Mouse (Mus musculus) limb, embryonic 10.5 days (tissue): ENCODE data around the gene Traf7. TPM values are rescaled to one million over a fixed set of nuclear protein-coding genes. Genes with fewer than 3 reads are reported as not detected.

ENCODE experiments used
- DNase-seq: peaks from one replicate; pipeline ENCODE4 v3.0.0-alpha.2; 2017; ENCODE audit warnings: low spot score
- H3K27ac ChIP-seq: fragments of 300-500 bp; sonication (generic); 2 replicates; pipeline ENCODE4 v1.5.1; 2016; ENCODE audit warnings: mild to moderate bottlenecking
- H3K27me3 ChIP-seq: fragments of 300-500 bp; sonication (generic); 2 replicates; pipeline ENCODE4 v1.6.1; 2016; ENCODE audit warnings: low read depth, mild to moderate bottlenecking; ENCODE audit not compliant: poor library complexity, severe bottlenecking
- H3K36me3 ChIP-seq: fragments of 300-500 bp; sonication (generic); 2 replicates; pipeline ENCODE4 v1.6.1; 2016; ENCODE audit warnings: mild to moderate bottlenecking, moderate library complexity
- H3K4me1 ChIP-seq: fragments of 300-500 bp; sonication (generic); 2 replicates; pipeline ENCODE4 v1.6.1; 2016
- H3K4me3 ChIP-seq: fragments of 300-500 bp; sonication (generic); 2 replicates; pipeline ENCODE4 v1.5.1; 2016; ENCODE audit warnings: mild to moderate bottlenecking, moderate library complexity
- H3K9me3 ChIP-seq: fragments of 300-500 bp; sonication (generic); replicated peaks from 2 replicates; pipeline ENCODE4 v1.6.1; 2016; ENCODE audit warnings: mild to moderate bottlenecking
- WGBS: fragments of 180-500 bp; shearing (Covaris S2); methylation state at CpG from one replicate; pipeline ENCODE4 v1.1.7; 2016; 5-methylcytosine and 5-hydroxymethylcytosine counted together
- polyA plus RNA-seq: library from polyadenylated mRNA; unstranded; fragments of >200 nt; fragmentation: Nextera tagmentation; extraction: Ambion mirVana; gene quantifications from 2 replicates; pipeline ENCODE4 v1.2.1, GENCODE M21; 2016

Gene Traf7
- polyA plus RNA-seq: 125 and 136 TPM in 2 replicates

DNA sequence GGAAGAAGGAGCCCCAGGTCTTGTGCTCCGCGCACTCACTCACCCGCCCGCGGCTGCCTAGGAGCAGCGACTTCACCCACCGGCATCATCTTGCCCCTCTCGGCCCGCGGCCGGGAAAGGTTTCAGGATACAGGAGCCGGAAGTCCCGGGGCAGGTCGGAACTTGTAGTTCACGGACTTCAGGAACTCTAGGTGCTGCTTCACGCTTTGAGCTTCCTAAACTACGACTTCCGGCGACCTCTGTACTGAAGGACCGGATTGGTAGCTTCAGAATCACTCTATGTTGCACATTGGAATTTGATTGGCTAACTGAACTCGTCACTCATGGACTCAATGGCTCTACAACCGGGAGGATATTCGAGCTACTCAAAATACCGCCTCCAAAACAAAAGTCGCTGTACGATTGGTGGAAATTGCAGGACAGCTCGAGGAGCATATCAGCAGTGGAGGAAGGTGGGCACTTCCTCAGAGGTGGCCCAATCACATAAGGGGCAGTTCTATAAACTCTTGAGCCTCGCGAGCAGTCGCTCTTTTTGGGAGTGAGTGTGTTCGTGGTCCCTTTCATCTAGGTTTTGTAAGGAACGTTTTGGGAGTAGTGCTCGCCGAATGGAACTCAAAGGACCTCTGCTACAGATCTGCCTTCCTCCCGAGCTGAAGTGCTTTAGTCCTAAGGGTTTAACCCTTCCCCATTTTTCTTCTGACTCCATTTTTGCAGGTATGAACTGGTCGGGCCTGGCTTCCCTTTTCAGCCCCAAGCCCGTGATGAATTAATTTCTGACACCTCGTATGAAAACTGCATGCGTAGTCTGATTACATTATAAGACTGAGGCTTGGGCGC, at the start of gene Traf7:
Gene Traf7, minus strand, starts transcription at position 216 of the 837 bp plus-strand sequence.
- no peaks in the 10 kb centered on the region for H3K27me3 ChIP-seq
- 0% methylated on average over 40 of the region's 40 CpGs for WGBS
- DNase-seq: peak; percentile 92
- peak within 1 kb of the TSS; percentile 89 for H3K4me3 ChIP-seq
- H3K27ac ChIP-seq: peak within 1 kb of the TSS; percentile 91
- H3K9me3 ChIP-seq: no peaks in the 10 kb centered on the region
- peaks cover 50% of the 10 kb centered on the region for H3K4me1 ChIP-seq
- peaks cover 51% of the 10 kb centered on the region for H3K36me3 ChIP-seq

DNA sequence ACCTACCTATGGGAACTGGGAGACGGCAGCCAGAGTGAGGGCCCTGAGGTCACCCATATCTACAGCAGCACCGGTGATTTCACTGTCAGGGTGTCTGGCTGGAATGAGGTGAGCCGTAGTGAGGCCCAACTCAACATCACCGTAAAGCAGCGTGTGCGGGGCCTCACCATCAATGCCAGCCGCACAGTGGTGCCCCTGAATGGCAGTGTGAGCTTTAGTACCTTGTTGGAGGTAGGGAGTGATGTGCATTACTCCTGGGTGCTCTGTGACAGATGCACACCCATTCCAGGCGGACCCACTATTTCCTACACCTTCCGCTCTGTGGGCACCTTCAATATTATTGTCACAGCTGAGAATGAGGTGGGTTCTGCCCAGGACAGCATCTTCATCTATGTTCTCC, 46.1 kb upstream of the Traf7 start:
- H3K36me3 ChIP-seq: peaks cover 99% of the 10 kb centered on the region
- no peak overlapping the region for H3K4me3 ChIP-seq
- 95% methylated on average over 9 of the region's 9 CpGs for WGBS
- H3K27ac ChIP-seq: no peak overlapping the region
- DNase-seq: no peak
- no peaks in the 10 kb centered on the region for H3K9me3 ChIP-seq
- H3K4me1 ChIP-seq: no peaks in the 10 kb centered on the region
- H3K27me3 ChIP-seq: no peaks in the 10 kb centered on the region

DNA sequence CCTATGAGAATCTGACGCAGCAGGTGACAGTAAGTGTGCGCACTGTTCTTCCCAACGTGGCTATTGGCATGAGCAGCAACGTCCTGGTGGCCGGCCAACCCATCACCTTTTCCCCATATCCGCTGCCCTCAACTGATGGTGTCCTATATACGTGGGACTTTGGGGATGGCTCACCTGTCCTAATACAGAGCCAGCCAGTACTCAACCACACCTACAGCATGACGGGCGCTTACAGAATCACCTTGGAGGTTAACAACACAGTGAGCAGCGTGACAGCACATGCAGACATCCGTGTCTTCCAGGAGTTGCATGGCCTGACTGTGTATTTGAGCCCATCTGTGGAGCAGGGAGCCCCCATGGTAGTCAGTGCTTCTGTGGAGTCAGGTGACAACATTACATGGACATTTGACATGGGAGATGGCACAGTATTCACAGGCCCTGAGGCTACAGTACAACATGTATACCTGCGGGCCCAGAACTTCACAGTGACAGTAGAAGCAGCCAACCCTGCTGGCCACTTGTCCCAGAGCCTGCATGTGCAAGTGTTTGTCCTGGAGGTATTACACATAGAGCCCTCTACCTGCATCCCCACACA, 45.0 kb upstream of the Traf7 start:
- H3K9me3 ChIP-seq: no peaks in the 10 kb centered on the region
- H3K27ac ChIP-seq: no peak overlapping the region
- DNase-seq: no peak
- H3K4me1 ChIP-seq: no peaks in the 10 kb centered on the region
- no peaks in the 10 kb centered on the region for H3K27me3 ChIP-seq
- WGBS: 95% methylated on average over 12 of the region's 12 CpGs
- H3K4me3 ChIP-seq: no peak overlapping the region
- peaks cover 99% of the 10 kb centered on the region for H3K36me3 ChIP-seq

DNA sequence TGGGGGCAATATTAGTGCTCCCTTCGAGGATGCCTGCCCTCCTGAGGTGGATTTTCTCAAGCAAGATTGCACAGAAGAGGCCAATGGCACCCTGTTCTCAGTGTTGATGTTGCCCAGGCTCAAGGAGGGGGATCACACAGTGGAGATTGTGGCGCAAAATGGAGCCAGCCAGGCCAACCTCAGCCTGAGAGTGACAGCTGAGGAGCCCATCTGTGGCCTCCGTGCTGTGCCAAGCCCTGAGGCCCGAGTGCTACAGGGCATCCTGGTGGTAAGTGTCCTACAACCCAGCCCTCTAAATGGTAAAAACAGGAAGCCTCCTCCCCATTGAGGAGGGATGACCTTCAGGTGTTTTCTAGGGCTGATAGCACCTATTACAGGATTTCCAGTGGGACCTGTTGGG, 42.1 kb upstream of the Traf7 start:
- 94% methylated on average over 4 of the region's 4 CpGs for WGBS
- no peak overlapping the region for H3K27ac ChIP-seq
- no peak overlapping the region for H3K4me3 ChIP-seq
- H3K36me3 ChIP-seq: peaks cover 97% of the 10 kb centered on the region
- 0 out of 2 replicates have a peak, but pooled peaks cover 4% of the 10 kb centered on the region for H3K4me1 ChIP-seq
- no peaks in the 10 kb centered on the region for H3K27me3 ChIP-seq
- DNase-seq: no peak
- H3K9me3 ChIP-seq: no peaks in the 10 kb centered on the region

DNA sequence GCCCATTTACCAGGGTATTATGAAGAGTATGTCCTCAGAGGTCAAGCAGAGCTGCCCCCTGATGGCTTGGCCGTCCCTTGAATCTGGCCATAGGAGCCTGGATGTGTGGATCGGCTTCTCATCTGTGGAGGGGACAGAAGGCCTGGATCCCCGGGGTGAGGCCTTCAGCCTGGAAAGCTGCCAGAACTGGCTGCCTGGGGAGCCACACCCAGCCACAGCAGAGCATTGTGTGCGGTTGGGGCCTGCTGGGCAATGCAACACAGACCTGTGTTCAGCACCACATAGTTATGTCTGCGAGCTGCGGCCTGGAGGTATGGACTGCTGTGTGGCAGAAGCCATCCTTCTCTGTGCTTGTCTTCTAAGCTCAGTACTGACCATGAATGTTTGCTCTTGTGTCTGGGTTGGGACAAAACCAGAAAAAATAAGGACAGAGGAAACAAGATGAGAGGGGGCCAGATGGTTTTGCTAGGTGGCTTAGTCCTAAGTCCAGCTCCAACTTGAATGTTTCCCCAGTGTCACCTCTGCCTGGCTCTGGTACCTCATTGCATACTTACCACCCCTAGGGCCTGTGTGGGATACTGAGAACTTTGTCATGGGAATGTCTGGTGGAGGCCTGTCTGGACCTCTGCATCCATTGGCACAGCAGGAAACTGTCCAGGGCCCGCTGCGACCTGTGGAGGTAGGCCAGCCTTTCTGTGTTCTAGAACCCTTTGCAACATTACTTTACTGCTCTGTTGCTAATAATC, 39.5 kb upstream of the Traf7 start:
- DNase-seq: no peak
- 87% methylated on average over 8 of the region's 8 CpGs for WGBS
- H3K27ac ChIP-seq: no peak overlapping the region
- H3K9me3 ChIP-seq: no peaks in the 10 kb centered on the region
- 0 out of 2 replicates have a peak, but pooled peaks cover 4% of the 10 kb centered on the region for H3K4me1 ChIP-seq
- no peaks in the 10 kb centered on the region for H3K27me3 ChIP-seq
- H3K36me3 ChIP-seq: peaks cover 78% of the 10 kb centered on the region
- no peak overlapping the region for H3K4me3 ChIP-seq

DNA sequence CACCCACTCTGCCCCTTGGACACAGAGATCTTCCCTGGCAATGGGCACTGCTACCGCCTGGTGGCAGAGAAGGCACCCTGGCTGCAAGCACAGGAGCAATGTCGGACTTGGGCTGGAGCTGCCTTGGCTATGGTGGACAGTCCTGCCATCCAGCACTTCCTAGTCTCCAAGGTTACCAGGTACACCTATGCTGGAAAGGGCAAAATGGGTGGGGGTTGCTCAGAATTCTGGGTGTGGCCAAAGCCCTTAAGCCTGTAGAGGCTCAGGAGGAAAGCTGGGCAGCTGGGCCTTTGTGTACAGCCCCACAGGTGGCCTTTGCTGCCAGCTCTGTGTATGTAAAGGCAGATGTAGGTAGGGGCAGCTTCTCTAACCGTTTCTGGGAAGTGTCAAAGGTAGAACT, 38.1 kb upstream of the Traf7 start:
- Histone ChIP-seq H3K27ac (no peak overlapping the region), H3K36me3 (peaks cover 64% of the 10 kb centered on the region), H3K4me3 (no peak overlapping the region), H3K4me1 (0 out of 2 replicates have a peak, but pooled peaks cover 4% of the 10 kb centered on the region), H3K9me3 (no peaks in the 10 kb centered on the region), H3K27me3 (no peaks in the 10 kb centered on the region)
- WGBS: 78% methylated on average over 3 of the region's 3 CpGs
- no peak for DNase-seq

DNA sequence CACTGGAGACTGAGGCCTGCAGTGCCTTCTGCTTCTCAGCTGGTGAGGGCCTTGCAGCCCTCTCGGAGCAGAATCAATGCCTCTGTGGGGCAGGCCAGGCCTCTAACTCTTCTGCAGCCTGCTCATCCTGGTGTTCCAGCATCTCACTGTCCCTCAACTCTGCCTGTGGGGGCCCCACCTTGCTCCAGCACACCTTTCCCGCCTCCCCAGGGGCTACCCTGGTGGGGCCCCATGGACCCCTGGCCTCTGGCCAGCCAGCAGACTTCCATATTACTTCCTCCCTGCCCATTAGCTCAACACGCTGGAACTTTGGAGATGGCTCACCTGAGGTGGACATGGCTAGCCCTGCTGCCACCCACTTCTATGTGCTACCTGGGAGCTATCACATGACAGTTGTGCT, 37.4 kb upstream of the Traf7 start:
- 93% methylated on average over 3 of the region's 3 CpGs for WGBS
- H3K27me3 ChIP-seq: no peaks in the 10 kb centered on the region
- H3K9me3 ChIP-seq: no peaks in the 10 kb centered on the region
- 0 out of 2 replicates have a peak, but pooled peaks cover 4% of the 10 kb centered on the region for H3K4me1 ChIP-seq
- H3K4me3 ChIP-seq: no peak overlapping the region
- DNase-seq: no peak
- peaks cover 57% of the 10 kb centered on the region for H3K36me3 ChIP-seq
- 0 out of 2 replicates have a peak overlapping the region, but pooled peaks have one; percentile 8 for H3K27ac ChIP-seq

DNA sequence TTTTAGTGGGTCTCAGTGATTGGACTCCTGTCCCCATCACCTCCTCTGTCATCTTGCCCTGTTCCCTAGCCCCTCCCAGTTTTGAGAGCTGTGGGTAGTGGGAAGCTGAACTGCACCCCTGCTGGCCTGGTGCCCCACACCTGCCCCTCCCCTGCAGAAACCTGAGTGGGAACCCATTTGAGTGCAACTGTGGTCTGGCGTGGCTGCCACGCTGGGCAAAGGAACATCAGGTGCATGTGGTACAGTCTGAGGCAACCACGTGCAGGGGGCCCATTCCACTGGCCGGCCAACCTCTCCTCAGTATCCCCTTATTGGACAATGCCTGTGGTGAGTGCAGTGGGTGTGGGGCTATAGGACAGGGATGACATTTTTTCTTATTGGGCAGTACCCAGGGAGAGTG, 36.7 kb upstream of the Traf7 start:
- Histone ChIP-seq H3K4me1 (peaks cover 5% of the 10 kb centered on the region; the same call in 1 of the 2 replicates), H3K36me3 (peaks cover 50% of the 10 kb centered on the region), H3K27me3 (no peaks in the 10 kb centered on the region), H3K27ac (no peak overlapping the region), H3K9me3 (no peaks in the 10 kb centered on the region), H3K4me3 (no peak overlapping the region)
- WGBS: 92% methylated on average over 4 of the region's 4 CpGs
- no peak for DNase-seq

DNA sequence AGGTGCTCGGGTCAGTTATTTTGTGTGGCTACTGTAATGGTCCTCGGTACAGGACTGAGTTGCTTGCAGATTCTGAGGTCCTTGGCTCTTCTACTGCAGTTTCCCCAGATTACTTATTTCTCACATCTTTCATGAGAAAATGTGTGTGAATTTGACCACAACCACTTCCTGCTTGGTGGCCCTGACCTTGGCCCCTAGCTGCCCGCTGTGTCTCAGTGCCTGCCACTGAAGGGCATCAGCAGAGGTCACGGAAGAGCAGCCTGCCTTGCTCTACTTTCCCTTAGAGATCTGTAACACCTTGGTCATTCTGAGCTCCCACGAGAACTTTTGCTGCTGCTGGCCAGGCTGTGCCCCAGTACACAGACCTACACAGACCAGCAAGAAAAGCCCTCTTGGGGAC, 35.9 kb upstream of the Traf7 start:
- Histone ChIP-seq H3K27me3 (no peaks in the 10 kb centered on the region), H3K27ac (no peak overlapping the region), H3K36me3 (peaks cover 47% of the 10 kb centered on the region), H3K4me1 (peaks cover 13% of the 10 kb centered on the region), H3K9me3 (no peaks in the 10 kb centered on the region), H3K4me3 (no peak overlapping the region)
- WGBS: 88% methylated on average over 5 of the region's 5 CpGs
- DNase-seq: no peak

DNA sequence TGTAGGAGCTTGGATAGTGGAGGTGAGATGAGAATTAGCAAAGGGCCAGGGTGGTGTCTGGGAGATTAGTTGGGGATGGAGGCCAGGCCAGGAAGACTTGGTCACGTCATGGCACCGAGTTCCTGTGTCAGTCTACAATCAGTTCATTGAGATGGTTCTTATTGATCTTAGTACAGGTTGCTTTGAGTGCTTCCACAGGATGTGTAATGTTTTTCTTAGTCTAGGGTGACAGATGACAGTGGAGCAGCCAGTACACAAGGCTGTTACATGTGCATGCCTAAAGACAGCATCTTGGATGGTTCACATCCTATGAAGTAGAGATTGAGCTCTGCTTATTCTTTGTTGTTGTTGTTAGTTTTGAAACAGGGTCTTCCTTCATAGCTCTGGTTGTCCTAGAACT, 33.9 kb upstream of the Traf7 start:
- Histone ChIP-seq H3K27me3 (no peaks in the 10 kb centered on the region), H3K9me3 (no peaks in the 10 kb centered on the region), H3K27ac (no peak overlapping the region), H3K4me3 (no peak overlapping the region), H3K4me1 (peaks cover 28% of the 10 kb centered on the region), H3K36me3 (peaks cover 36% of the 10 kb centered on the region)
- WGBS: 84% methylated on average over 2 of the region's 2 CpGs
- no peak for DNase-seq

DNA sequence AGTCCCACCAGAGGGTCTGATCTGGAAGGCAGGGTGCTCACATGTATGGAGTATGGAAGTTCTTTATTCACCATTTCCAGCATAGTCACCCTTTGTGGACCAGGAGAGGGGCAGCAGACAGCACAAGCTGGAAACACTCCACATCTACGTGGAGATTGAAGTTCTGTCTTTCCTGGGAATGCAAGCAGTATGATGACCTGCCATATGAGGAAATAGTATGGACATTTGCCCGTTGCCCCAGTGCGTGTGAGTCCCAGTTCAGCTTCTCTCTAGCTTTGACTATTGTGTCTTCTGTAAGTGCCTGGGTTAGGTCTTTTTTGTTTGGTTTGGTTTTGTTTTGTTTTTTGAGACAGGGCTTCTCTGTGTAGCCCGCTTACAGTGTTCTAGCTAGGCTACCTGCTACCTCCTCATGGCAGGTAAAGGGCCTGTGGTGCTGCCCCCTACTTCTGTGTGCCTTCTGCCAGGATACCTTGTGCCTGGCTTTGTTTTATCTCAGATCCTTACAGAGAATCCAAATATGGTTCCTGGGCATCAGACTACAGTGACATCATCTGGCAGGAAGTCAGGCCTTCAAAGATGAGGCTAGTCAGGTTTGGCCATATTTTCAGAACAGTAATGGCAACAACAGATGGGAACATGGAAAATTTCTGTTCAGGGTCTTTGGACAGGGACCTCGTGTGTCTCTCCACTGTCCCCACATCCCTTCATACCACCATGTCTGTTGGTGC, 32.7 kb upstream of the Traf7 start:
- DNase-seq: no peak
- no peaks in the 10 kb centered on the region for H3K27me3 ChIP-seq
- H3K4me1 ChIP-seq: peaks cover 28% of the 10 kb centered on the region
- WGBS: 91% methylated on average over 5 of the region's 5 CpGs
- H3K4me3 ChIP-seq: no peak overlapping the region
- H3K27ac ChIP-seq: no peak overlapping the region
- H3K9me3 ChIP-seq: no peaks in the 10 kb centered on the region
- H3K36me3 ChIP-seq: peaks cover 25% of the 10 kb centered on the region

DNA sequence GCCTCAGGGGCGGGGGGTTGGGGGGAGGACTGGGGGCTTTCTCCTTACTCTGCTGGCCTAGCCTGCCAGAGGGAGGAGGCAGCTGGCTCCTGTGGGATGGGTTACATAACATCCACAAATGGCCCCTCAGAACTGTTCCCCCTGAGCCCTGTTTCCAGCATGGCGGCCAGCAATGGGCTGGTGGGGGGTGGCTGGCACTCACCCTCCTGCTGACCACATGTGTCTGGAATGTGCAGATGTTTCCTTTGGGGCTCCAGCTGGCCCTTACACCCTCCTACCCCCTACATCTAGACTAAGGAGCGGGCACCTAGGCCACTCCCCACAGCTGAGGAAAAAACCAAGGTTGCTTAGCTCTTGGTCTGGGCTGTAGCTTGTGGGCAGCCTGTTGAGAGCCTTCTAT, 31.4 kb upstream of the Traf7 start:
- no peak overlapping the region for H3K4me3 ChIP-seq
- peaks cover 24% of the 10 kb centered on the region for H3K4me1 ChIP-seq
- 78% methylated on average over 3 of the region's 3 CpGs for WGBS
- peak overlapping the region; percentile 76 for H3K27ac ChIP-seq
- H3K36me3 ChIP-seq: peaks cover 13% of the 10 kb centered on the region
- no peaks in the 10 kb centered on the region for H3K27me3 ChIP-seq
- no peak for DNase-seq
- no peaks in the 10 kb centered on the region for H3K9me3 ChIP-seq
